Comparison of ENCODE assay signal across 8 mouse cellular contexts in genomic region chr16:76432304-76432703, GRCm38 (mm10). TPM values are rescaled to one million over a fixed set of nuclear protein-coding genes. Genes with fewer than 3 reads are reported as not detected.
DNase-seq lines count a peak whose midpoint lies in the region.

No protein-coding gene starts in this region.

- peak; percentile 18 to 22 for DNase-seq in layer of hippocampus, postnatal 14 days (ENCODE audit: low spot score in 2 of 2)
- no peak for DNase-seq in layer of hippocampus, adult 11-12 months (ENCODE audit: low spot score)
- peak; percentile 84 for DNase-seq in brain, adult 2 months (ENCODE audit: low read depth, low spot score)
- peak; percentile 95 for DNase-seq in gastrocnemius, adult 18-20 months (ENCODE audit: low spot score)
- DNase-seq in kidney, postnatal 4 days = peak; percentile 17 to 28
- DNase-seq in skeletal muscle tissue, adult 2 months (ENCODE audit: low read depth, low spot score) = peak; percentile 99
- no peak for DNase-seq in thymus, postnatal 4 days
- DNase-seq in embryo, embryonic 10 days (ENCODE audit: low spot score) = no peak

RNA-seq across cellular contexts. Expression of gene Nrip1, which starts 58.7 kb away (rescaled TPM):
- 10 to 100 TPM; 51.6 to 54.7 TPM for total RNA-seq in layer of hippocampus, postnatal 14 days (2021)
- 10 to 100 TPM; 32.8 to 45.6 TPM for total RNA-seq in gastrocnemius, adult 18-20 months (2021)

Comparison
In these comparisons a context has a peak if more than half of its experiments do, and no peak if none do; other contexts are left out.
1. DNase-seq: peak in layer of hippocampus, postnatal 14 days (2 of 2), brain, adult 2 months (single experiment), gastrocnemius, adult 18-20 months (single experiment), kidney, postnatal 4 days (2 of 2) and skeletal muscle tissue, adult 2 months (single experiment); none in layer of hippocampus, adult 11-12 months (single experiment), thymus, postnatal 4 days (single experiment) and embryo, embryonic 10 days (single experiment).